Mouse (Mus musculus) neural tube, embryonic 14.5 days (tissue): ENCODE results near the gene Tmem120a. TPM values are rescaled to one million over a fixed set of nuclear protein-coding genes. Genes with fewer than 3 reads are reported as not detected.

Source experiments
- ATAC-seq: fragments of 200-750 bp; cut with Nextera tagmentation; 2 replicates; pipeline ENCODE4 v1.8.0; 2017; ENCODE audit warnings: low read depth, mild to moderate bottlenecking, moderate TSS enrichment, moderate library complexity
- H3K27ac ChIP-seq: fragments of 300-500 bp; sonication (generic); 2 replicates; pipeline ENCODE4 v1.5.1; 2014; ENCODE audit warnings: low read depth, mild to moderate bottlenecking, control low read depth, low read length, moderate library complexity, mixed read lengths
- H3K27me3 ChIP-seq: fragments of 300-500 bp; sonication (generic); 2 replicates; pipeline ENCODE4 v1.6.1; 2014; ENCODE audit warnings: low read length; ENCODE audit not compliant: control insufficient read depth, insufficient read depth
- H3K36me3 ChIP-seq: fragments of 300-500 bp; sonication (generic); 2 replicates; pipeline ENCODE4 v1.6.1; 2014; ENCODE audit warnings: low read length, mixed read lengths; ENCODE audit not compliant: control insufficient read depth, insufficient read depth
- H3K4me1 ChIP-seq: fragments of 300-500 bp; sonication (generic); 2 replicates; pipeline ENCODE4 v1.6.1; 2014; ENCODE audit warnings: low read length; ENCODE audit not compliant: control insufficient read depth, insufficient read depth
- H3K4me2 ChIP-seq: fragments of 300-500 bp; sonication (generic); 2 replicates; pipeline ENCODE4 v1.6.1; 2014; ENCODE audit warnings: mild to moderate bottlenecking, low read depth, low read length, control low read depth
- H3K4me3 ChIP-seq: fragments of 300-500 bp; sonication (generic); 2 replicates; pipeline ENCODE4 v1.5.1; 2014; ENCODE audit warnings: low read depth, low read length, control low read depth, mixed read lengths
- H3K9ac ChIP-seq: fragments of 300-500 bp; sonication (generic); replicated peaks from 2 replicates; pipeline ENCODE4 v1.6.1; 2014; ENCODE audit warnings: low read depth, mild to moderate bottlenecking, control low read depth, low read length, mixed read lengths
- H3K9me3 ChIP-seq: fragments of 300-500 bp; sonication (generic); 2 replicates; pipeline ENCODE4 v1.6.1; 2016; ENCODE audit warnings: low read length; ENCODE audit not compliant: control insufficient read depth
- WGBS: fragments of 180-500 bp; shearing (Covaris S2); extraction: QIAGEN DNeasy Blood & Tissue Kit; methylation state at CpG from one replicate; pipeline ENCODE4 v1.1.7; 2014; 5-methylcytosine and 5-hydroxymethylcytosine counted together
- microRNA-seq: library from miRNA; unstranded; fragments of <30 nt; microRNA quantifications from one replicate; pipeline ENCODE4, GENCODE M21; 2016
- polyA plus RNA-seq: library from polyadenylated mRNA; unstranded; fragments of >200 nt; fragmentation: Nextera tagmentation; extraction: Ambion mirVana; gene quantifications from 2 replicates; pipeline ENCODE4 v1.2.1, GENCODE M21; 2014

Gene Tmem120a
- polyA plus RNA-seq, 1 experiment from 2014 or later: 82.0 TPM

DNA sequence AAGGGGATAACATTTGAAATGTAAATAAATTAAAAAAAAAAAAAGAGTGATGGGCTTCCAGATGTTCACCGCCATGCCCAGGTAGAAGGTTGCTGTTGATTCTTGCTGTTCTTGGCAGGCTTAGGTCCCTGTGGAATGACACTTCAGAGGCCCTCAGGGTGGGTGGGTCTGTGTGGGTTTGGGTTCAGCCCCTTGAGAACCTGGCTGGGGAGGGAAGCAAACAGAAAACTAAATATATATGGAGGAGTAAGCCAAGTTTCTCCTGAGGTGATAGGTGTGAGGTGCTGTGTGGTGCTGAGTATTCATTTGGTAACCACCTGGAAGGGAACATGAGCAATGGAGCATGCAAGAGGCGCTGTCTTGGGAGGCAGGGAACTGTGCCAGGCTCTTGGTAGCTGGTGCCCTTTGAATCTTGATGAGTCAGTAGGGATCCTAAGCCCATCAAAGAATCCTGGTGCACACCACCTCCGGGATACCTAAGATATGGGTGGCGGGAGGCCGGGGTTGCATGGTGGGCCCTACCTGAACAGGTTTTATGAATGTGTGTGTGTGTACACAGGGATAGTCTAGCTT, 50.9 kb downstream of the Tmem120a start:
- Histone ChIP-seq H3K4me1 (peaks cover 10% of the 10 kb centered on the region; the same call in 1 of the 2 replicates), H3K4me2 (no peak overlapping the region), H3K9me3 (no peaks in the 10 kb centered on the region), H3K27ac (no peak overlapping the region), H3K27me3 (no peaks in the 10 kb centered on the region), H3K4me3 (no peak overlapping the region), H3K9ac (no peak overlapping the region), H3K36me3 (no peaks in the 10 kb centered on the region)
- no peak for ATAC-seq
- 99% methylated on average over 5 of the region's 5 CpGs for WGBS

DNA sequence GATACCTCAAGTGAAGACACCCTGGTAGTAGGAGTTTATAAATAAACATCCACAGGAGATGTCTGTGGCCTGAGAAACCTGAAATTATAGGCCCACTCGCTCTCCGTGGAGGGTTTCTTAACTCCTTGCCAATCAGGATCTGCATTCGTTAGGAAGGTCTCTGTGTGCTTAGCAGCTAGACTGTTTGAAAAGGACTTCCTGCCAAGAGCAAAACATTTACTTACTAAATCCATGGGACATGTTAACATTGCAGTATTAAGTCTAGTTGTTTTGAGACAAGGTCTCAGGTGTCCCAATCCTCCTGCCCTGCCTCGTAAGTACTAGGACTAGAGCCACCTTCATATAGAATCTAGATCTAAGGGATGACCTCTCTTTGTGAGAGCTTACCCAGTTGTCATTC, 53.0 kb downstream of the Tmem120a start:
- Histone ChIP-seq H3K27ac (no peak overlapping the region), H3K36me3 (no peaks in the 10 kb centered on the region), H3K4me2 (no peak overlapping the region), H3K4me1 (peaks cover 10% of the 10 kb centered on the region; the same call in 1 of the 2 replicates), H3K27me3 (no peaks in the 10 kb centered on the region), H3K4me3 (no peak overlapping the region), H3K9ac (no peak overlapping the region), H3K9me3 (no peaks in the 10 kb centered on the region)
- no peak for ATAC-seq
- 86% methylated on average over 4 of the region's 4 CpGs for WGBS

DNA sequence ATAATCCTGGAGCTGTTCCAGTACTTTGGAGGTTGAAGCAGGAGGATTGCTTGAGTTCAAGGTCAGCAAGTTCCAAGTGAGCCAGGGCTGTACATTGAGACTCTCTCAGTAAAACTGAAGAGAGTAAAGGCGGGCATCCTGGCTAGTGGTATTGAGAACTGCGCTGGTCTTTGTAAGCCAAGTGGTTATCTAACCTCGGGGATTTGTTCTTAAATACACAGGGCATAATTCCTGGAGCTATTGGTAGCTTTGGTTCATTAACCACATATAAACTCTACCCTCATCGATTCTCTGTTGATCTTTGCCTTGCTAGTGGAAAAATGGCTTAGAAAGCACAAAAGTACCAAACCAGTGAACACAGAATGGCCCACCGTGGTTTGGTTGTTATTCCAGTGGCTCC, 53.8 kb downstream of the Tmem120a start:
- H3K9ac ChIP-seq: no peak overlapping the region
- H3K4me3 ChIP-seq: peak overlapping the region; percentile 73; the same call in 1 of the 2 replicates
- no peak for ATAC-seq
- no peaks in the 10 kb centered on the region for H3K27me3 ChIP-seq
- peak overlapping the region; percentile 97 for H3K4me2 ChIP-seq
- WGBS: 83% methylated on average over 5 of the region's 5 CpGs
- no peaks in the 10 kb centered on the region for H3K9me3 ChIP-seq
- no peak overlapping the region for H3K27ac ChIP-seq
- H3K36me3 ChIP-seq: no peaks in the 10 kb centered on the region
- peaks cover 10% of the 10 kb centered on the region; the same call in 1 of the 2 replicates for H3K4me1 ChIP-seq

Small RNAs within 50 kb of the gene (microRNA-seq; reads per million reads assigned to microRNA genes)
- not detected for gene Mir7034

Other genes starting within 250 kb of the Tmem120a start
- 49.0 and 52.4 TPM in 2 replicates for gene Hip1, start 199.3 kb downstream of the Tmem120a start, polyA plus RNA-seq
- not detected in 2 replicates for gene Ccl26, start 180.9 kb downstream of the Tmem120a start, polyA plus RNA-seq
- 3.7 TPM in 1 of 2 replicates, not detected in the other for gene Ccl24, start 171.4 kb downstream of the Tmem120a start, polyA plus RNA-seq
- 90.9 and 111 TPM in 2 replicates for gene Rhbdd2, start 111.8 kb downstream of the Tmem120a start, polyA plus RNA-seq
- 70.9 and 80.5 TPM in 2 replicates for gene Por, start 74.4 kb downstream of the Tmem120a start, polyA plus RNA-seq
- 0.76 TPM in 1 of 2 replicates, not detected in the other for gene Styxl1, start 33.9 kb upstream of the Tmem120a start, polyA plus RNA-seq
- gene Mdh2, start 34.0 kb upstream of the Tmem120a start, polyA plus RNA-seq: 680 and 694 TPM in 2 replicates
- 61.0 and 65.9 TPM in 2 replicates for gene Srrm3, start 62.4 kb upstream of the Tmem120a start, polyA plus RNA-seq
- 7.8 and 11.4 TPM in 2 replicates for gene Hspb1, start 143.5 kb upstream of the Tmem120a start, polyA plus RNA-seq
- gene Ywhag, start 190.2 kb upstream of the Tmem120a start, polyA plus RNA-seq: 419 and 431 TPM in 2 replicates
- 1.0 and 1.4 TPM in 2 replicates for gene Ssc4d, start 230.1 kb upstream of the Tmem120a start, polyA plus RNA-seq
- gene Zp3, start 235.7 kb upstream of the Tmem120a start, polyA plus RNA-seq: 0.29 TPM in 1 of 2 replicates, not detected in the other